Mouse (Mus musculus) C2C12 (cell line): ENCODE results near the gene Tbc1d10b.

Experiments used
- CEBPB ChIP-seq: IDR thresholded peaks from one replicate; pipeline ENCODE4 v1.6.1; 2011; ENCODE audit warnings: low read depth, mild to moderate bottlenecking, control low read depth, moderate library complexity
- CTCF ChIP-seq: IDR thresholded peaks from one replicate; pipeline ENCODE4 v1.5.1; 2011; ENCODE audit not compliant: control insufficient read depth, insufficient read depth, insufficient read length
- MYOG ChIP-seq: IDR thresholded peaks from one replicate; pipeline ENCODE4 v1.6.1; 2011; ENCODE audit not compliant: control insufficient read depth, insufficient read length; ENCODE audit errors: extremely low read depth
- USF1 ChIP-seq: IDR thresholded peaks from one replicate; pipeline ENCODE4 v1.6.1; 2011; ENCODE audit warnings: low read depth, mild to moderate bottlenecking, control low read depth, moderate library complexity

GRCm38 (mm10) chr7:127183345-127183744 lies 24.9 kb downstream of the Tbc1d10b start:
- TF ChIP-seq CTCF (no peak), MYOG (no peak), USF1 (no peak), CEBPB (no peak)
